Mouse (Mus musculus) activated CD4-positive, CD25-positive, alpha-beta regulatory T cell, adult 4 months (primary cell): Measurements from ENCODE around the gene Ppfia3. TPM values are rescaled to one million over a fixed set of nuclear protein-coding genes. Genes with fewer than 3 reads are reported as not detected.
A peak's percentile ranks its signal among the peaks of the same experiment; 100 is the strongest.

Experiments
- ATAC-seq: one replicate; pipeline ENCODE4 v1.8.0; 2017
- polyA plus RNA-seq, 2 experiments: library from polyadenylated mRNA; unstranded; fragments of 100-300 nt; shearing (Covaris generic); gene quantifications; one replicate each; pipeline ENCODE4 v1.2.1; 2017

Ppfia3 gene
- polyA plus RNA-seq: not detected

GRCm38 (mm10) chr7:45366652-45367019 is at the start of gene Ppfia3:
TSS of gene Ppfia3 (minus strand) at chr7:45367019.
- ATAC-seq: no peak

GRCm38 (mm10) chr7:45415636-45416035 is 48.8 kb upstream of the Ppfia3 start:
- peak; percentile 36 for ATAC-seq

- no peak for ATAC-seq
These were observed 48.0 kb upstream of the Ppfia3 start for GRCm38 (mm10) chr7:45414740-45415224.

DNA sequence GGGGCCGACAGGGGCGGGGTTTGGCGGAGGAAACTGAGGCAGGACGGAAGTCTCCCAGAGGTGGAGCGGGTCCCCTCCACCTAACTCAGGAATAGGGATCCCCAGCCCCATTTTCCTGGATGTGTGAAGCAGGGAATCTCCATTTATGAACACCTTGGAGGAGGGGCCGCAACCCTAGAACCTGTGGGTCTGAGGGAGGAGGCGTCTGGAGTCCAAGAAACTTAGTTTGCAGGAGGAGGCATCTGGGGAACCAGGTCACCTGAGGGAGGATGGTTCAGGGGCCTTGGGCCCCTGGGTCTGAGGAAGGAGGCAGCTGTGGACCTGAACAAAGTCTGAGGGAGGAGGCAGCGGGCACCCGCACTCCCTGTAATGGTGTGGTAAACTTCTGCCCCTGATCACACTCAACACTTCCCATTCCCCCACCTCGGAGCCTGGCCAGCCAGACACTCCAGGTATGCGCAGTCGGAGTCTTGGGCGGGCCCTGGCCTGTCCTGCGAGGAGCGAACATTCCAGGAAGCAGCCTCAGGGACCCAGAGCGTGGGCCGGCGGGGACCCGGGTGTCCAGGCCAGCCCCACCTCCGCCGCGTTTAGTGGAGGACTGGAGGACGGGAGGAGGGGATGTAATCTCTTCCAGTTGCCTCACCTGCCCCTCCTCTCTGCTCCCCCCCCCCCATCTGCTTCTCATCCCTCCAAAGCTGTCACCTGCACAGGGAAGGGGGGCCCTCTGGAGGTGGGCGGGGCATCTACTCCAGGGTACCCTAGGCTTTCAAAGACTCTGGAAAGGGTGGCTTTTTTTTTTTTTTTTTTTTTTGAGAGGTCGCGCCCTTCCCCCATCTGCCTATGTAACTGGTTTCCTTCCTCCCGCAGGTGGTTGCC is 47.3 kb upstream of the Ppfia3 start:
- no peak for ATAC-seq

DNA sequence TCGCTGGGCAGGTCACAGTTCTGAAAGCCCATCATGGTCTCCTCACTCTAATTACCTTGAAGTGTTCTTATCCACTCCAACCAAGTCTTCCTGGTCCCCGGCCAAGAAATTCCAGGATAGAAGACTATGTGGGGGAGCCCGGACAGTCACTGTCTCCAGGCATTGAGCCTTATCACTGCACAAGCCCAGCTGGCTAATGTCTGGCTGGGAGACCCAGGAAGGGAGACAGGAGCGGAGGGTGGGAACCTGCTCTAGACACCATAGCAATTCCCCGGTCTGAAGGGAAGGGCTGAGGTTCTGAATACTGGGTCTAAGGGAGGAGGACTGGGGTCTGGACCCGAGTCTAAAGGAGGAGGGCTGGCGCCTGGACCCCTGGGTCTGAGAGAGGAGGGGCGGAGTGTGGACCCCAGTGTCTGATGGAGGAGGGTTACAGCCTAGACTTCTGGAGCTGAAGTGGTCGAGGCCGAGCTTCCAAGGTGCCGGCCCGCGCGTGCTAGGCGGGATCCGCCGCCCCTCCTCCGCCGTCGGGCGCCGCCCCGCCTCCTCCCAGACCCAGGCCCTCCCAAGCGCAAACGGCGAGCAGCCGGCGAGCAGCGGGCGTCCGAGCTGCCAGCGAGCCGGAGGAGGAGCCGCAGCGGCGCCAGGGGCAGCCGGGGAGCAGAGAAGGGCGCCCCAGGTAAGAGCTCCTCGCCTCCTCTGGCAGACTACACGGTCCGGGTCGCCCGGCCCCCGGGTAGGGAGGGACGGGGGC is 46.5 kb upstream of the Ppfia3 start, which contains the start of gene Ntf5:
TSS of gene Ntf5 (plus strand) at position 583 of the 751 bp plus-strand sequence.
- no peak for ATAC-seq

DNA sequence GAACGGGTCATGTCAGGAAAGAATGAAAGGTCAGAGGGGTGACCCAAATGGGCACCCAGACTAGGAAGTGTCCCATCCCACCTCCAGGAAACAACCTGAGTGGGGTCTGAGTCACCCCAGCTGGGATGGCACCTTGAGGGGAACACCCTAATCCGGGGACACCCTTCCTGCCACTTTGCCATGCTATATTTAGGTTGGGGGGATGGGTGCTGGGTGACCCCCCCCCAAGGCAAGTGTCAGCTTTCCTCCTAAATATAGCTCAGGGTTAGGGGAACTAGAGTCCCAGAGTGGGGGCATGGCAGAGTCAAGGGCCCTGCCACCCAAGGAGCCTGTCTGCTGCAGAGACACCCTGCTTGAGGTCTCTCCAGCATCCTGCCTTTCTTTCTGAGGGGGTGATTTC is 45.6 kb upstream of the Ppfia3 start:
- ATAC-seq: no peak

GRCm38 (mm10) chr7:45409497-45410163 is 42.8 kb upstream of the Ppfia3 start:
- no peak for ATAC-seq

DNA sequence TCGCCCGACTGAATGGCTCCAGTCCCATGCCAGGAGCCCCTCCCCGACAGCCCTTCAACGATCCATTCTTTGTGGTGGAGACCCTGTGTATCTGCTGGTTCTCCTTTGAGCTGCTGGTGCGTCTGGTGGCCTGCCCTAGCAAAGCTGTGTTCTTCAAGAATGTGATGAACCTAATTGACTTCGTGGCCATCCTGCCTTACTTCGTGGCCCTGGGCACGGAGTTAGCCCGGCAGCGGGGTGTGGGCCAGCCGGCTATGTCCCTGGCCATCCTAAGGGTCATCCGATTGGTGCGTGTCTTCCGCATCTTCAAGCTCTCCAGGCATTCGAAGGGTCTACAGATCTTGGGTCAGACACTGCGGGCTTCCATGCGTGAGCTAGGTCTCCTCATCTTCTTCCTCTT is 42.1 kb upstream of the Ppfia3 start:
- ATAC-seq: no peak

DNA sequence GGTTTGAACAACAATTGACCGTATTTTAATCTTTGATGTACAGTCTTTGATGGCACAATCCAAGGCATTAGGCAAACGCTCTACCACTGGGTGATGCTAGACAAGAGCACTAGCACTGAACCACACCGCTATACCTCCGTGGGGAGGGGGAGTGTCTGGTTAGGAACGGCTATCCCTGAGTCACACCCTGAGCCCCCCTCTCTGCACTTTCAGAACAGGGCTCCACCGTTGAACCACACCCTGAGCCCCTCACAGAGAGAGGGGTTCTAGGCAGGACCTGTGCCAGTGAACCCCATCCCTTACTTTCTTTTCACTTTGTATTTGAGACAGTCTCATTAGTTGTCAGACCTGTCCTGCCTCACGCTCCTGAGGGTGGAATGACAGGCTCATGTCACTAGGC is 41.5 kb upstream of the Ppfia3 start:
- no peak for ATAC-seq

- ATAC-seq: no peak
These were observed 41.0 kb upstream of the Ppfia3 start for GRCm38 (mm10) chr7:45407836-45408235.

- ATAC-seq: no peak
These were observed 39.6 kb upstream of the Ppfia3 start for GRCm38 (mm10) chr7:45406157-45407156.

DNA sequence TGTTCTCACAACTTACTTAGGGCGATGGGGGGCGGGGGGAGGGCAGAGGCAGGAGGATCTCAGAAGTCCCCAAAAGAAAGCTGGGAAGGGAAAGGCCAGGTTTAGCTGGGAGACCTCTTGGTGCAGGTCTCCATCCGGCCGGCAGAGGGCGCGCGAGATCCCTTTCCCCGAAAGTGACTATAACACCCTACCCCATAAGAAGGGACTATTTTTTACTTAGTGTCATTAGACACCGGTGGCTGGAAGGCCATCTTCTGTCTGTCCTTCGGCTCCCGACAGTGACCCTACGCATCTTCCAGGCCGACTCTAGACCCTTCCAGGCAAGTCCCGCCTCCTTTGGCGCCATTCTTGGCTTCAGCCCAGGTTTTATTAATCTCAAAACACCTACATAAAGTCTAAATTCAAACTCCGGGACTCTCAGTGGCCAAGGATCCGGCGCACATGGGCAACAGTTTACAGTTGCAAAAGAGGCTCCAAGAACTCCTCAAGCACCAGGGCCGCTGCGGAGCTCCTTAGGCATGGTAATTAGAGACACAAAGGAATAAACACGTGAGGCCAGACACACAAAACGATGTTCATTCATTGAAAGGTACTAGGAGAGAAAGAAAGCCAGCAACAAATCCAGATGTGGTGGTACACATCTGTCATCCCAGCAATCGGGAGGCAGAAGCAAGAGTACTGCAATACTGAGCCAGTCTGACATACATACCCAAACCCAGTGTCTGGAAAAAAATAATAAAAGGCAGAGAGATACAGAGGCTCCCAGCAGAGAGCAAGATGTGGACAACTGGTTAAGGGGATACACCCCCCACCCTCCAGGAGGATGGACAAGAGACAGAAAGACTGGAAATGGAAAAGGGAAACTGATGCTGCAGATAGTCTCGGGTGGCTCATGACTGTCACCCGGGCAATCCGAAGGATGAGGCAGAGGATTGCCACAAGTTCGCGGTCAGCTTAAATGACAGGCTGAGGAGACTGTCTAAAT is 38.6 kb upstream of the Ppfia3 start, which contains the start of gene Kcna7:
TSS of gene Kcna7 (plus strand) at position 563 of the 985 bp plus-strand sequence.
- ATAC-seq: no peak

- ATAC-seq: peak; percentile 78
These were observed 36.9 kb upstream of the Ppfia3 start for GRCm38 (mm10) chr7:45403532-45404261.

GRCm38 (mm10) chr7:45401521-45402085 is 34.8 kb upstream of the Ppfia3 start:
- ATAC-seq: no peak

DNA sequence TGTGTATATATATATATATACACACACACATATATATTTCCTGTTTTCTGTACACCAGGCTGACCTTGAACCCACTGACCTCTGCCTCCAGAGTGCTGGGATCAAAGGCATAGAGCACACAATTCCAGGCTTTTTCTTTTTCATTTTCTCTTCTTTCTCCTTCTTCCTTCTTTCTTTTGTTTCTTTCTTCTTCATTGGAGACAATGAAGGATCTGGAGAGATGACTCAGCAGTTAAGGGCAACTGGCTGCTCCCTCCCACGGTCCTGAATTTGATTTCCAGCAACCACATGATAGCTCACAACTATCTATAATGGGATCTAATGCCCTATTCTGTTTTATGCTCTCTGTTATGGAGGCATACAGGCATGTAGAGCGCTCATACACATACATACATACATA is 30.0 kb upstream of the Ppfia3 start:
- ATAC-seq: no peak

- peak; percentile 26 for ATAC-seq
These were observed 29.5 kb upstream of the Ppfia3 start for GRCm38 (mm10) chr7:45396337-45396775.

DNA sequence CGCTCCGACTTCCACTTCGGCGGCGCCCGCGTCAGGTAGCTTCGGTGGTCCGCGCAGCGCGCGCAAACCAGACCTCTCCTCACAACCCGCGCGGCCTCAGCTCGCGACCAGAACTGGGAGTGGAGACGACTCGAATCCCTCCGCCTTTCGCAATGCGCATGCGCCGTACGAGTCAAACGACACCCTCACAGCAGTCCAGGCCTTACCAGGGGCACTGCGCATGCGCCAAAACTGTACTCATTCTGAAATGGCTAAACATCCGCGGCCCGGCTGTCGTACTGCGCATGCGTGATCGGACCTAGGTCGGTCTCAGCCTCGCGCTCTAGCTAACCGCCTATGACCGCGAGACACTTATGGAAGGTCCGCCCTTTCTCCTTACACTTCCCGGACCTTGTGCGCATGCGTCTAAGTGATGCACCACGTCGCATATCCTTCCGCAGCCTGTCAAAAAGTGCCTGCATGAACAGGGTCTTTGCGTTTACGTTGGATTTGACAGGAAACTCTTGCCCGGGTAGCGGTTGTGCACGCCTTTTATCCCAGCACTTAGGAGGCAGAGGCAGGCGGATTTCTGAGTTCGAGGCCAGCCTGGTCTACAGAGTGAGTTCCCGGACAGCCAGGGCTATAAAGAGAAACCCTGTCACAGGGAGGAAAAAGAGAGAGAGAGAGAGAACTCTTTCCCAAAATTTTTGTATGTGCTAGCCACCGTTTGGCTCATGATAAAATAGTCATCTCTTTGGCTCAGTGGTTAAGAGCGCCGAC is 28.9 kb upstream of the Ppfia3 start, which contains the start of gene Snrnp70:
TSS of gene Snrnp70 (minus strand) at position 165 of the 759 bp plus-strand sequence.
- ATAC-seq: peak; percentile 88

DNA sequence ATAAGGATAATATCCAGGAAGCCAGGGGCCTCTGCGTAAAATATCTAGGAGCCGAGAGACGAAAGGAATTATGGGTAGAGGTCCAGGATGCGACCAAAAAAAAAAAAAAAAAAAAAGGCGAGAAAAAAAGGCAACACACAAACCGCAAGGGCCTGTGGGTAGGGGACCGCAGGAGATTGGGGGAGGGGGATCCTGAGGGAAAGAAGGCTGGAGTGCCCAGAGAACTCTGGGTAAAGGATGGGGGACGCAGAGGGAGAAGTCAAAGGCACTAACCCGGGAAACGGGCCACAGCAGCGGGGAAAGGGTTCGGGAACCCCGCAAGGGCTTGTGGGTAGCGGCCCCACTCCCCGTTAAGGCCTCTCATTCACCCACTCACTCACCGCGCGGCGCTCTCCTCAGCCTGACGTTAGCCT is 28.3 kb upstream of the Ppfia3 start:
- ATAC-seq: peak; percentile 55
